Mouse (Mus musculus): ENCODE data around the gene Lrrc4c.

DNA sequence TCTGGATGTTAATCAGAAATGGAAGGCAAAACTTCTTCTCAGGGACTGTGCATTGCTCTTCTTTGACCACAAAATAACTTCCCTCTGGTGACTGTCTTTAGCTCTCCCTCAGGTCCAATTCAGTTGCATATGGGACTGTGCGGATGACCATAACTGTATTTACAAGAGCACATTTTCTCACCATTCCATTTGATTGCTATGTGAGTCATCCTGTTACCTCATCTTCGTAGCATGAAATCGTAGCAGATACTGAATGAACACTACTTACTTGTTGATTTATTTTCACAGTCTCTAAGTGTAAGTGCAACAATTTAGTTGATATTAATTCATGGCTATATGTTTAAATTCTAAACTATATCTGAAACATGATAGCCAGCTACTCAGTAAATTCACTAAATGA, 286.8 kb downstream of the Lrrc4c start:
- TF ChIP-seq CTCF (IDR thresholded peaks at IDR 0.05; ENCODE audit: control insufficient read depth, insufficient read depth, insufficient replicate concordance, low read depth, low read length) = no peak
- no peak for TF ChIP-seq POLR2A (IDR thresholded peaks at IDR 0.05; ENCODE audit: control insufficient read depth, low read depth, low read length)
